Mouse (Mus musculus) hindbrain, embryonic 11.5 days (tissue): ENCODE measurements around the gene Col8a2. TPM values are rescaled to one million over a fixed set of nuclear protein-coding genes. Genes with fewer than 3 reads are reported as not detected.
A peak's percentile ranks its signal among the peaks of the same experiment; 100 is the strongest.

ENCODE experiments used
- ATAC-seq: fragments of 200-750 bp; cut with Nextera tagmentation; 2 replicates; pipeline ENCODE4 v1.8.0; 2017; ENCODE audit warnings: mild to moderate bottlenecking, moderate TSS enrichment, moderate library complexity; ENCODE audit not compliant: low FRiP score
- DNase-seq: peaks from one replicate; pipeline ENCODE4 v3.0.0-alpha.2; 2015; ENCODE audit warnings: low spot score
- H3K27ac ChIP-seq: fragments of 300-500 bp; sonication (generic); 2 replicates; pipeline ENCODE4 v1.5.1; 2014; ENCODE audit warnings: mild to moderate bottlenecking, low read depth, low read length
- H3K27me3 ChIP-seq: fragments of 300-500 bp; sonication (generic); 2 replicates; pipeline ENCODE4 v1.6.1; 2014; ENCODE audit warnings: mild to moderate bottlenecking, low read length, moderate library complexity, mixed read lengths; ENCODE audit not compliant: control insufficient read depth, insufficient read depth
- H3K36me3 ChIP-seq: fragments of 300-500 bp; sonication (generic); 2 replicates; pipeline ENCODE4 v1.6.1; 2014; ENCODE audit warnings: mild to moderate bottlenecking, low read length, moderate library complexity, mixed read lengths; ENCODE audit not compliant: control insufficient read depth, insufficient read depth
- H3K4me1 ChIP-seq: fragments of 300-500 bp; sonication (generic); replicated peaks from 2 replicates; pipeline ENCODE4 v1.6.1; 2014; ENCODE audit warnings: low read length, mixed read lengths; ENCODE audit not compliant: control insufficient read depth, insufficient read depth
- H3K4me2 ChIP-seq: fragments of 300-500 bp; sonication (generic); replicated peaks from 2 replicates; pipeline ENCODE4 v1.6.1; 2014; ENCODE audit warnings: mild to moderate bottlenecking, low read depth, low read length
- H3K4me3 ChIP-seq: fragments of 300-500 bp; sonication (generic); 2 replicates; pipeline ENCODE4 v1.5.1; 2014; ENCODE audit warnings: low read depth, low read length
- H3K9ac ChIP-seq: fragments of 300-500 bp; sonication (generic); 2 replicates; pipeline ENCODE4 v1.6.1; 2014; ENCODE audit warnings: low read depth, low read length
- H3K9me3 ChIP-seq: fragments of 300-500 bp; sonication (generic); 2 replicates; pipeline ENCODE4 v1.6.1; 2016; ENCODE audit warnings: low read length; ENCODE audit not compliant: control insufficient read depth
- WGBS: fragments of 180-500 bp; shearing (Covaris S2); extraction: QIAGEN DNeasy Blood & Tissue Kit; methylation state at CpG from one replicate; pipeline ENCODE4 v1.1.7; 2014; 5-methylcytosine and 5-hydroxymethylcytosine counted together
- polyA plus RNA-seq: library from polyadenylated mRNA; unstranded; fragments of >200 nt; fragmentation: Nextera tagmentation; extraction: Ambion mirVana; gene quantifications from 2 replicates; pipeline ENCODE4 v1.2.1, GENCODE M21; 2014

The Col8a2 gene
- polyA plus RNA-seq, 1 experiment from 2014 or later = 17.4 TPM

DNA sequence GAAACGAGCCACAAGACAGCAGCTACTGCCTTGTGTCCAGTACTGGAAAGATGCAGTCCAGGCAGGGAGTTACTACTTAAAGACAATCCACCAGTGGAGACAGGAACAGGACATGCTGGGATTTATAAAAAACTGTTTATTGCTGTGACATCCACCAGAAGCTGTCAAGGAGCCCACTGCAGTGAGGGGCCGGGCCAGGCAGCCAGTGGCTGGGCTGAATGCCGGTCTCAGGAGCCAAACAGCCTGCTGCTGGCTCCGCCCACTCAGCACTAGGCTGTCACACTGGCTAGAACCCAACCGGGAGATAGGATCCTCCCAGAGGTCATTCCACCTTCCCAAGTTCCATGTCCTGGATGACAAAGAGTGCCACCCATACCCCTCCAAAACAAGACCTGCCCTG is 29.3 kb downstream of the Col8a2 start:
- no peaks in the 10 kb centered on the region for H3K4me1 ChIP-seq
- no peak overlapping the region for H3K4me2 ChIP-seq
- WGBS = 45% methylated on average over 5 of the region's 5 CpGs
- no peak overlapping the region for H3K27ac ChIP-seq
- DNase-seq (no peak), ATAC-seq (no peak)
- H3K36me3 ChIP-seq = peaks cover 15% of the 10 kb centered on the region
- H3K9me3 ChIP-seq = no peaks in the 10 kb centered on the region
- H3K27me3 ChIP-seq = no peaks in the 10 kb centered on the region
- H3K9ac ChIP-seq = no peak overlapping the region
- no peak overlapping the region for H3K4me3 ChIP-seq

- H3K36me3 ChIP-seq = peaks cover 15% of the 10 kb centered on the region
- DNase-seq (no peak), ATAC-seq (no peak)
- no peak overlapping the region for H3K4me2 ChIP-seq
- no peaks in the 10 kb centered on the region for H3K9me3 ChIP-seq
- H3K27ac ChIP-seq = no peak overlapping the region
- no peaks in the 10 kb centered on the region for H3K4me1 ChIP-seq
- WGBS = 94% methylated on average over 13 of the region's 13 CpGs
- H3K9ac ChIP-seq = no peak overlapping the region
- no peaks in the 10 kb centered on the region for H3K27me3 ChIP-seq
- no peak overlapping the region for H3K4me3 ChIP-seq
These were observed 29.9 kb downstream of the Col8a2 start for GRCm38 (mm10) chr4:126316443-126317040.

DNA sequence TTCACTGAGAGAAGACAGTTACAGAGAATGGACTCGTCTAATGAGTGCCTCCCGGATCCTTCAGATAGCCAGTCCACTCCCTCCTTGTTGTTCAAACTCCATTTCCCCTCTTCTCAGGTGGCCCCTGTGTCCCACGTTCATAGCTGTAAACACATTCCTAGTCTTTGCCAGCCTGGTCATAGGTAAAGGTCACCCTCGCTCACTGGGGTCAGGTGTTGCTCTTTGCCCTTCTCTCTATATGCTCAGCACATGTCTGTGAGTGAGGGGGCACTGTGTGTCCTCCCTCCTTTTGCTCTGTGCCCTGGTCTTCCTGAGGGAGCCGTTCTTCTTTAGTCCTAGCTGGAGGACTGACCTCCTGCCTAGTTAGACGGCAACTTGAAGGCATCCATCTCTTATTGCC is 33.2 kb downstream of the Col8a2 start:
- Histone ChIP-seq H3K27me3 (peaks cover 3% of the 10 kb centered on the region), H3K9ac (no peak overlapping the region), H3K4me1 (no peaks in the 10 kb centered on the region), H3K36me3 (peaks cover 15% of the 10 kb centered on the region), H3K27ac (no peak overlapping the region), H3K4me2 (no peak overlapping the region), H3K4me3 (no peak overlapping the region; the same call in 1 of the 2 replicates), H3K9me3 (no peaks in the 10 kb centered on the region)
- no peak for DNase-seq
- ATAC-seq = no peak
- WGBS = 92% methylated on average over 6 of the region's 6 CpGs

DNA sequence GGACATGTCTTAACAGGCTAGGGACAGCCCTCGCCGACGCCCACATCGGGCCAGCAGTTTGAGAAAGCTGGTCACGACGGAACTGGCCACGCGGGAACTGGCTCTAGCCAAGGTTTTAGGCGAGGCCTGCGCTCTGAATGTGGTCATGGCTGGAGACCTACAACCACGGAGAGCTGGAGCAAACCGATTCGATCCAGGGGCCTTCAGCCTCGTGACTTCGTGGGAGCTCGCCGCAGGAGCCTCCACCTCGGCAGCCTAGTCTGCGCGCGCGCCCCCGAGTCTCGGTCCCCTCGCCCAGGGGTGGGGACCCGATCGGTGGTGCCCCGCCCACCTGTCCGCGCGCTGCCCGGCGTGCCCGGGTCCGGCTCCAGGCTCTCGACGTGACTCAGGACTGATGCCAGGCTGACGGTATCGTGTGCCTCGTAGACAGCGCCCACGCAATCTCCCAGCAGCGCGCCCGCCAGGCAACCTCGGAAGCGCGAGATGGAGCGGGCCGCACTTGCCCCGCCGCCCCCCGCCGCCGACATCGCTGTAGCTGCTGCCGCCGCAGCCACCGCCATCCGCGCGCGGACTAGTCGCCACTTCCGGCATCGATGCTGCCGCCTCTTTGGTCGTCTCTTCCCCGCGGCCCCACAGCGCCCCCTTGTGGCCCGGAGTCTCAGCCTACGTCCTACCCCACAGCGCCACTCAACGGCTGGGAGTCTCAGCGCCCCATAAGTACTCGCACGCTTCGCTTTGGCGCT is 34.7 kb downstream of the Col8a2 start, which contains the start of gene Adprhl2:
TSS of gene Adprhl2 (minus strand) at position 593 of the 743 bp plus-strand sequence.
- Histone ChIP-seq H3K4me1 (no peaks in the 10 kb centered on the region), H3K9ac (peak within 1 kb of the TSS; percentile 80), H3K27ac (peak within 1 kb of the TSS; percentile 74; the same call in 1 of the 2 replicates), H3K4me2 (peak within 1 kb of the TSS; percentile 92), H3K36me3 (peaks cover 11% of the 10 kb centered on the region), H3K9me3 (no peaks in the 10 kb centered on the region), H3K4me3 (peak within 1 kb of the TSS; percentile 92), H3K27me3 (peaks cover 8% of the 10 kb centered on the region)
- ATAC-seq (peak; percentile 76), DNase-seq (peak; percentile 100)
- WGBS = under 1% methylated on average over 66 of the region's 80 CpGs

GRCm38 (mm10) chr4:126321854-126322511 is 35.4 kb downstream of the Col8a2 start:
- H3K9ac ChIP-seq = no peak overlapping the region

DNA sequence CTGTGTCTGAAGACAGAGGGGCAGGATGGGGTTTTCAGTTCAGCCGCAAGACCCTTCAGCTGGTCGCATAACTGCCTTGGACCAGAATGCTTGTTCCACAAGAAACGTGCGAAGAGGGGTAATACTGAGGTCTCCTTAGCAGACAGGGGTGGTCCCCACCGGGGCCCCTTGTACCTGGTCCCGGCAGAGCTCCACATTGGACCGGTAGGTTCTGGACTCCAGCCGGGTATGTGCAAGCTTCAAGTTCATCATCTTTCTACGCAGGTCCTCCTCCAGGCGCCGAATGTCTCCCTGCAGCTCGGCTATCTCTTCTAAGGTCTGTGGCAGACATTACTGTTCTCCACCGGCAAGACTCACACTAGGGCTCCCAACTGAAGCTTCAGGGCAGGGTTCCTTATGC is 36.1 kb downstream of the Col8a2 start:
- H3K36me3 ChIP-seq = peaks cover 7% of the 10 kb centered on the region
- H3K9me3 ChIP-seq = no peaks in the 10 kb centered on the region
- no peak overlapping the region for H3K9ac ChIP-seq
- no peak for DNase-seq
- 96% methylated on average over 13 of the region's 13 CpGs for WGBS
- no peak overlapping the region for H3K4me3 ChIP-seq
- H3K4me1 ChIP-seq = no peaks in the 10 kb centered on the region
- ATAC-seq = no peak
- peaks cover 8% of the 10 kb centered on the region for H3K27me3 ChIP-seq
- H3K4me2 ChIP-seq = no peak overlapping the region
- H3K27ac ChIP-seq = no peak overlapping the region

More at GRCm38 (mm10) chr4:126321854-126322511, 35.4 kb downstream of the Col8a2 start:
- 56% methylated on average over 28 of the region's 28 CpGs for WGBS
- no peaks in the 10 kb centered on the region for H3K9me3 ChIP-seq
- H3K4me3 ChIP-seq = peak overlapping the region; percentile 92
- 0 out of 2 replicates have a peak overlapping the region, but pooled peaks have one; percentile 9 for H3K4me2 ChIP-seq
- peak; percentile 65 for ATAC-seq
- H3K4me1 ChIP-seq = no peaks in the 10 kb centered on the region
- H3K36me3 ChIP-seq = peaks cover 8% of the 10 kb centered on the region
- peaks cover 8% of the 10 kb centered on the region for H3K27me3 ChIP-seq
- no peak for DNase-seq
- H3K27ac ChIP-seq = no peak overlapping the region

GRCm38 (mm10) chr4:126324861-126325260 is 38.3 kb downstream of the Col8a2 start:
- Histone ChIP-seq H3K27ac (no peak overlapping the region), H3K9me3 (no peaks in the 10 kb centered on the region), H3K4me3 (no peak overlapping the region), H3K4me2 (no peak overlapping the region), H3K9ac (no peak overlapping the region), H3K36me3 (no peaks in the 10 kb centered on the region), H3K4me1 (no peaks in the 10 kb centered on the region), H3K27me3 (peaks cover 8% of the 10 kb centered on the region)
- ATAC-seq = no peak
- 27% methylated on average over 13 of the region's 13 CpGs for WGBS
- DNase-seq = no peak

- Histone ChIP-seq H3K9me3 (no peaks in the 10 kb centered on the region), H3K9ac (no peak within 1 kb of the TSS), H3K4me1 (no peaks in the 10 kb centered on the region), H3K36me3 (no peaks in the 10 kb centered on the region), H3K27ac (no peak within 1 kb of the TSS), H3K4me2 (no peak within 1 kb of the TSS), H3K27me3 (peaks cover 8% of the 10 kb centered on the region), H3K4me3 (no peak within 1 kb of the TSS)
- DNase-seq (no peak), ATAC-seq (no peak)
- 12% methylated on average over 23 of the region's 23 CpGs for WGBS
These were observed 38.8 kb downstream of the Col8a2 start, which contains the start of gene Tekt2 for GRCm38 (mm10) chr4:126325281-126325861. TSS of gene Tekt2 (minus strand) at chr4:126325688.
